In genomic region chr5:134945266-134945959, GRCm38 (mm10) we compare ENCODE assay signal across 13 mouse cellular contexts. TPM values are rescaled to one million over a fixed set of nuclear protein-coding genes. Genes with fewer than 3 reads are reported as not detected.
A peak's percentile ranks its signal among the peaks of the same experiment; 100 is the strongest.
DNase-seq lines count a peak whose midpoint lies in the region; ATAC-seq lines count a peak whose summit lies in the region.
"Had no signal": no experiment of that assay in that cellular context is flagged by ENCODE, and none has a peak within 500 bp of the region (broad histone marks: within the 10 kb centered on the region; RNA-seq: fewer than 3 reads in every experiment).

No protein-coding gene starts in this region.

- H3K36me3 ChIP-seq in hindbrain, embryonic 10.5 days, result no peaks in the 10 kb centered on the region
- no peaks in the 10 kb centered on the region for H3K36me3 ChIP-seq in hindbrain, embryonic 14.5 days (replicated peaks; ENCODE audit: control insufficient read depth, insufficient read depth)
- H3K36me3 ChIP-seq in midbrain, embryonic 10.5 days, result no peaks in the 10 kb centered on the region
- no peaks in the 10 kb centered on the region for H3K36me3 ChIP-seq in midbrain, embryonic 16.5 days (ENCODE audit: control insufficient read depth, insufficient read depth, low read length)
- no peaks in the 10 kb centered on the region for H3K36me3 ChIP-seq in limb, embryonic 10.5 days
- H3K36me3 ChIP-seq: hindbrain, embryonic 15.5 days had no signal

- ATAC-seq in hindbrain, embryonic 14.5 days (ENCODE audit: low FRiP score), result no peak
- no peak for ATAC-seq in midbrain, embryonic 16.5 days
- ATAC-seq in CD4-positive, CD25-positive, alpha-beta regulatory T cell, adult 4 months, result no peak
- ATAC-seq: activated CD4-positive, CD25-positive, alpha-beta regulatory T cell, adult 4 months had no signal

- no peaks in the 10 kb centered on the region for H3K9me3 ChIP-seq in hindbrain, embryonic 10.5 days
- H3K9me3 ChIP-seq in hindbrain, embryonic 14.5 days (ENCODE audit: control insufficient read depth, low read length), result no peaks in the 10 kb centered on the region
- H3K9me3 ChIP-seq in midbrain, embryonic 10.5 days (replicated peaks), result no peaks in the 10 kb centered on the region
- no peaks in the 10 kb centered on the region for H3K9me3 ChIP-seq in midbrain, embryonic 16.5 days (replicated peaks; ENCODE audit: control insufficient read depth, low read length, poor library complexity, severe bottlenecking)
- H3K9me3 ChIP-seq in limb, embryonic 10.5 days (replicated peaks), result no peaks in the 10 kb centered on the region
- H3K9me3 ChIP-seq: hindbrain, embryonic 15.5 days had no signal

- peak overlapping the region; percentile 65; the same call in 1 of the 2 replicates for H3K27ac ChIP-seq in hindbrain, embryonic 10.5 days
- no peak overlapping the region for H3K27ac ChIP-seq in hindbrain, embryonic 14.5 days
- no peak overlapping the region for H3K27ac ChIP-seq in midbrain, embryonic 10.5 days (replicated peaks)
- no peak overlapping the region for H3K27ac ChIP-seq in midbrain, embryonic 16.5 days (ENCODE audit: low read length)
- no peak overlapping the region for H3K27ac ChIP-seq in limb, embryonic 10.5 days
- H3K27ac ChIP-seq: hindbrain, embryonic 15.5 days; macrophage had no signal

- no peak overlapping the region for H3K9ac ChIP-seq in hindbrain, embryonic 14.5 days
- H3K9ac ChIP-seq in midbrain, embryonic 16.5 days (ENCODE audit: low read depth, low read length), result no peak overlapping the region
- H3K9ac ChIP-seq: hindbrain, embryonic 15.5 days had no signal

- H3K4me2 ChIP-seq in hindbrain, embryonic 14.5 days (replicated peaks), result no peak overlapping the region
- no peak overlapping the region for H3K4me2 ChIP-seq in midbrain, embryonic 16.5 days (ENCODE audit: low read length)

- H3K4me1 ChIP-seq in hindbrain, embryonic 10.5 days (replicated peaks), result peaks cover 20% of the 10 kb centered on the region
- H3K4me1 ChIP-seq in hindbrain, embryonic 14.5 days (replicated peaks; ENCODE audit: control insufficient read depth, insufficient read depth, low read length), result no peaks in the 10 kb centered on the region
- peaks cover 15% of the 10 kb centered on the region for H3K4me1 ChIP-seq in midbrain, embryonic 10.5 days
- no peaks in the 10 kb centered on the region; the same call in 1 of the 2 replicates for H3K4me1 ChIP-seq in midbrain, embryonic 16.5 days (ENCODE audit: control insufficient read depth, insufficient read depth, low read length)
- H3K4me1 ChIP-seq in limb, embryonic 10.5 days, result peaks cover 16% of the 10 kb centered on the region

- no peak for DNase-seq in hindbrain, embryonic 10.5 days (ENCODE audit: low spot score)
- no peak for DNase-seq in hindbrain, embryonic 14.5 days (ENCODE audit: low spot score)
- no peak for DNase-seq in midbrain, embryonic 10.5 days (ENCODE audit: low spot score)
- DNase-seq in limb, embryonic 10.5 days (ENCODE audit: low spot score), result no peak
- no peak for DNase-seq in urinary bladder, postnatal 10 days (ENCODE audit: low spot score)
- no peak for DNase-seq in layer of hippocampus, adult 9-10 months (ENCODE audit: low spot score)
- DNase-seq: cerebellum, postnatal 25 days; gastrocnemius, postnatal 10 days had no signal

- 47% methylated on average over 19 of the region's 19 CpGs for WGBS in hindbrain, embryonic 10.5 days
- WGBS in hindbrain, embryonic 14.5 days, result 54% methylated on average over 16 of the region's 19 CpGs
- WGBS in midbrain, embryonic 10.5 days, result 45% methylated on average over 19 of the region's 19 CpGs
- WGBS in midbrain, embryonic 16.5 days, result 44% methylated on average over 16 of the region's 19 CpGs
- WGBS in limb, embryonic 10.5 days, result 42% methylated on average over 19 of the region's 19 CpGs

- peaks cover 51% of the 10 kb centered on the region for H3K27me3 ChIP-seq in hindbrain, embryonic 10.5 days (ENCODE audit: insufficient read depth, poor library complexity, severe bottlenecking)
- peaks cover 25% of the 10 kb centered on the region for H3K27me3 ChIP-seq in hindbrain, embryonic 14.5 days (ENCODE audit: control insufficient read depth, insufficient read depth, low read length)
- H3K27me3 ChIP-seq in midbrain, embryonic 10.5 days (ENCODE audit: low read depth, poor library complexity, severe bottlenecking), result peaks cover 49% of the 10 kb centered on the region
- H3K27me3 ChIP-seq in midbrain, embryonic 16.5 days (ENCODE audit: control insufficient read depth, insufficient read depth, low read depth, low read length), result peaks cover 25% of the 10 kb centered on the region
- peaks cover 65% of the 10 kb centered on the region for H3K27me3 ChIP-seq in limb, embryonic 10.5 days (ENCODE audit: low read depth, poor library complexity, severe bottlenecking)

- peak overlapping the region; percentile 42 for H3K4me3 ChIP-seq in hindbrain, embryonic 10.5 days
- H3K4me3 ChIP-seq in hindbrain, embryonic 14.5 days (replicated peaks; ENCODE audit: low read length), result no peak overlapping the region
- H3K4me3 ChIP-seq in midbrain, embryonic 10.5 days, result peak overlapping the region; percentile 30; the same call in 1 of the 2 replicates
- H3K4me3 ChIP-seq in midbrain, embryonic 16.5 days (ENCODE audit: low read depth, low read length), result no peak overlapping the region
- H3K4me3 ChIP-seq in limb, embryonic 10.5 days, result peak overlapping the region; percentile 40
- H3K4me3 ChIP-seq: hindbrain, embryonic 15.5 days had no signal

RNA-seq across cellular contexts. Expression of gene Cldn4, which starts 1.3 kb away (rescaled TPM):
- 9.9 and 11.0 TPM in 2 replicates for polyA plus RNA-seq in hindbrain, embryonic 10.5 days (2016; fragmentation: Nextera tagmentation; extraction: Ambion mirVana)
- polyA plus RNA-seq in hindbrain, embryonic 14.5 days (2014; fragmentation: Nextera tagmentation; extraction: Ambion mirVana), result not detected in 2 replicates
- 3.2 and 3.4 TPM in 2 replicates for polyA plus RNA-seq in midbrain, embryonic 10.5 days (2016; fragmentation: Nextera tagmentation; extraction: Ambion mirVana)
- polyA plus RNA-seq in midbrain, embryonic 16.5 days (2015; fragmentation: Nextera tagmentation; extraction: Ambion mirVana), result not detected in 2 replicates
- polyA plus RNA-seq in limb, embryonic 10.5 days (2016; fragmentation: Nextera tagmentation; extraction: Ambion mirVana), result 9.8 and 10.0 TPM in 2 replicates
- under 1 TPM in 1 of 2 experiments, not detected in 1; 0.40 TPM for polyA plus RNA-seq in CD4-positive, CD25-positive, alpha-beta regulatory T cell, adult 4 months (2017; shearing (Covaris generic))
- polyA plus RNA-seq: activated CD4-positive, CD25-positive, alpha-beta regulatory T cell, adult 4 months; macrophage had no signal

RNA-seq across cellular contexts. Expression of gene Mettl27, which starts 13.2 kb away (rescaled TPM):
- polyA plus RNA-seq in hindbrain, embryonic 10.5 days (2016; fragmentation: Nextera tagmentation; extraction: Ambion mirVana), result 12.0 and 12.6 TPM in 2 replicates
- polyA plus RNA-seq in hindbrain, embryonic 14.5 days (2014; fragmentation: Nextera tagmentation; extraction: Ambion mirVana), result 6.2 and 7.5 TPM in 2 replicates
- 9.6 and 12.8 TPM in 2 replicates for polyA plus RNA-seq in midbrain, embryonic 10.5 days (2016; fragmentation: Nextera tagmentation; extraction: Ambion mirVana)
- 6.4 and 6.6 TPM in 2 replicates for polyA plus RNA-seq in midbrain, embryonic 16.5 days (2015; fragmentation: Nextera tagmentation; extraction: Ambion mirVana)
- polyA plus RNA-seq in limb, embryonic 10.5 days (2016; fragmentation: Nextera tagmentation; extraction: Ambion mirVana), result 11.0 and 16.5 TPM in 2 replicates
- 10 to 100 TPM; 11.4 to 16.7 TPM for polyA plus RNA-seq in CD4-positive, CD25-positive, alpha-beta regulatory T cell, adult 4 months (2017; shearing (Covaris generic))

RNA-seq across cellular contexts. Expression of gene Cldn13, which starts 30.1 kb away (rescaled TPM):
- polyA plus RNA-seq in hindbrain, embryonic 10.5 days (2016; fragmentation: Nextera tagmentation; extraction: Ambion mirVana), result 2.8 and 3.9 TPM in 2 replicates
- 0.50 TPM in 1 of 2 replicates, not detected in the other for polyA plus RNA-seq in hindbrain, embryonic 14.5 days (2014; fragmentation: Nextera tagmentation; extraction: Ambion mirVana)
- polyA plus RNA-seq in midbrain, embryonic 10.5 days (2016; fragmentation: Nextera tagmentation; extraction: Ambion mirVana), result 3.2 and 3.8 TPM in 2 replicates
- not detected in 2 replicates for polyA plus RNA-seq in midbrain, embryonic 16.5 days (2015; fragmentation: Nextera tagmentation; extraction: Ambion mirVana)
- 2.1 and 2.3 TPM in 2 replicates for polyA plus RNA-seq in limb, embryonic 10.5 days (2016; fragmentation: Nextera tagmentation; extraction: Ambion mirVana)
- polyA plus RNA-seq in CD4-positive, CD25-positive, alpha-beta regulatory T cell, adult 4 months (2017; shearing (Covaris generic)), result not detected
- polyA plus RNA-seq: macrophage had no signal

RNA-seq across cellular contexts. Expression of gene Tmem270, which starts 38.9 kb away (rescaled TPM):
- not detected in 2 replicates for polyA plus RNA-seq in hindbrain, embryonic 10.5 days (2016; fragmentation: Nextera tagmentation; extraction: Ambion mirVana)
- polyA plus RNA-seq in hindbrain, embryonic 14.5 days (2014; fragmentation: Nextera tagmentation; extraction: Ambion mirVana), result not detected in 2 replicates
- not detected in 2 replicates for polyA plus RNA-seq in midbrain, embryonic 10.5 days (2016; fragmentation: Nextera tagmentation; extraction: Ambion mirVana)
- not detected in 2 replicates for polyA plus RNA-seq in midbrain, embryonic 16.5 days (2015; fragmentation: Nextera tagmentation; extraction: Ambion mirVana)
- polyA plus RNA-seq in limb, embryonic 10.5 days (2016; fragmentation: Nextera tagmentation; extraction: Ambion mirVana), result not detected in 2 replicates
- not detected for polyA plus RNA-seq in CD4-positive, CD25-positive, alpha-beta regulatory T cell, adult 4 months (2017; shearing (Covaris generic))
- polyA plus RNA-seq: activated CD4-positive, CD25-positive, alpha-beta regulatory T cell, adult 4 months; hindbrain, embryonic 15.5 days; macrophage had no signal

RNA-seq across cellular contexts. Expression of gene Cldn3, which starts 40.6 kb away (rescaled TPM):
- 7.9 and 16.3 TPM in 2 replicates for polyA plus RNA-seq in hindbrain, embryonic 10.5 days (2016; fragmentation: Nextera tagmentation; extraction: Ambion mirVana)
- 2.1 and 2.6 TPM in 2 replicates for polyA plus RNA-seq in hindbrain, embryonic 14.5 days (2014; fragmentation: Nextera tagmentation; extraction: Ambion mirVana)
- 2.0 and 2.9 TPM in 2 replicates for polyA plus RNA-seq in midbrain, embryonic 10.5 days (2016; fragmentation: Nextera tagmentation; extraction: Ambion mirVana)
- polyA plus RNA-seq in midbrain, embryonic 16.5 days (2015; fragmentation: Nextera tagmentation; extraction: Ambion mirVana), result 2.2 and 2.6 TPM in 2 replicates
- polyA plus RNA-seq in limb, embryonic 10.5 days (2016; fragmentation: Nextera tagmentation; extraction: Ambion mirVana), result 8.3 and 10.3 TPM in 2 replicates
- polyA plus RNA-seq in CD4-positive, CD25-positive, alpha-beta regulatory T cell, adult 4 months (2017; shearing (Covaris generic)), result not detected
- polyA plus RNA-seq: activated CD4-positive, CD25-positive, alpha-beta regulatory T cell, adult 4 months; macrophage had no signal

Comparison
In these comparisons a context has a peak if more than half of its experiments do, and no peak if none do; other contexts are left out.
1. H3K4me3 ChIP-seq: peak in hindbrain, embryonic 10.5 days (single experiment), midbrain, embryonic 10.5 days (single experiment) and limb, embryonic 10.5 days (single experiment); none in hindbrain, embryonic 14.5 days (single experiment) and midbrain, embryonic 16.5 days (single experiment).